In genomic region chr9:116880503-116880902, GRCm38 (mm10) we compare ENCODE assay signal across 11 mouse cellular contexts.
DNase-seq lines count a peak whose midpoint lies in the region; ATAC-seq and TF ChIP-seq lines count a peak whose summit lies in the region.
"Had no signal": no experiment of that assay in that cellular context is flagged by ENCODE, and none has a peak within 500 bp of the region (broad histone marks: within the 10 kb centered on the region; RNA-seq: fewer than 3 reads in every experiment).

No protein-coding gene starts in this region.

- DNase-seq in limb, embryonic 14.5 days (ENCODE audit: low spot score), result peak; percentile 42
- DNase-seq in limb, embryonic 10.5 days (ENCODE audit: low spot score), result no peak
- peak; percentile 76 for DNase-seq in lung, postnatal 14 days
- no peak for DNase-seq in right cerebral cortex, postnatal 10 days (ENCODE audit: low spot score in 2 of 2)
- DNase-seq in gastrocnemius, postnatal 4 days (ENCODE audit: low spot score in 2 of 2), result no peak
- DNase-seq: adrenal gland, adult 8-10 months; cerebellum, adult 8-10 months had no signal

- H3K27me3 ChIP-seq in limb, embryonic 14.5 days (ENCODE audit: control insufficient read depth, insufficient read depth, low read length), result no peaks in the 10 kb centered on the region
- H3K27me3 ChIP-seq in limb, embryonic 10.5 days (ENCODE audit: low read depth, poor library complexity, severe bottlenecking), result no peaks in the 10 kb centered on the region
- H3K27me3 ChIP-seq in heart, embryonic 12.5 days (replicated peaks), result no peaks in the 10 kb centered on the region
- no peaks in the 10 kb centered on the region for H3K27me3 ChIP-seq in intestine, embryonic 16.5 days (replicated peaks; ENCODE audit: control insufficient read depth, insufficient read depth, low read length)
- H3K27me3 ChIP-seq: embryonic facial prominence, embryonic 12.5 days had no signal

- H3K27ac ChIP-seq in limb, embryonic 14.5 days (replicated peaks; ENCODE audit: low read depth, low read length), result no peak overlapping the region
- no peak overlapping the region for H3K27ac ChIP-seq in limb, embryonic 10.5 days
- peak overlapping the region; percentile 85 for H3K27ac ChIP-seq in heart, embryonic 12.5 days (ENCODE audit: poor library complexity, severe bottlenecking)
- peak overlapping the region; percentile 90 for H3K27ac ChIP-seq in intestine, embryonic 16.5 days (ENCODE audit: low read length)
- H3K27ac ChIP-seq: embryonic facial prominence, embryonic 12.5 days had no signal

- H3K36me3 ChIP-seq in limb, embryonic 14.5 days (ENCODE audit: control insufficient read depth, insufficient read depth, low read length), result no peaks in the 10 kb centered on the region
- H3K36me3 ChIP-seq in limb, embryonic 10.5 days, result peaks cover 11% of the 10 kb centered on the region
- H3K36me3 ChIP-seq in heart, embryonic 12.5 days, result no peaks in the 10 kb centered on the region
- H3K36me3 ChIP-seq in intestine, embryonic 16.5 days (ENCODE audit: control insufficient read depth, insufficient read depth, low read length), result no peaks in the 10 kb centered on the region

- no peak overlapping the region for H3K9ac ChIP-seq in limb, embryonic 14.5 days (ENCODE audit: low read depth, low read length, severe bottlenecking)
- no peak overlapping the region for H3K9ac ChIP-seq in heart, embryonic 12.5 days
- no peak overlapping the region for H3K9ac ChIP-seq in intestine, embryonic 16.5 days (ENCODE audit: low read depth, low read length)
- H3K9ac ChIP-seq: embryonic facial prominence, embryonic 12.5 days had no signal

- 59% methylated on average over 4 of the region's 4 CpGs for WGBS in limb, embryonic 14.5 days
- WGBS in limb, embryonic 10.5 days, result 96% methylated on average over 4 of the region's 4 CpGs
- WGBS in heart, embryonic 12.5 days, result 39% methylated on average over 4 of the region's 4 CpGs
- 80% methylated on average over 4 of the region's 4 CpGs for whole genome bisulfite sequencing in intestine, embryonic 16.5 days

- no peak overlapping the region for H3K4me3 ChIP-seq in limb, embryonic 14.5 days (replicated peaks; ENCODE audit: low read length)
- H3K4me3 ChIP-seq in limb, embryonic 10.5 days, result no peak overlapping the region
- no peak overlapping the region for H3K4me3 ChIP-seq in heart, embryonic 12.5 days
- no peak overlapping the region for H3K4me3 ChIP-seq in intestine, embryonic 16.5 days (ENCODE audit: low read length)
- H3K4me3 ChIP-seq: embryonic facial prominence, embryonic 12.5 days had no signal

- peaks cover 19% of the 10 kb centered on the region; the same call in 1 of the 2 replicates for H3K9me3 ChIP-seq in limb, embryonic 14.5 days (ENCODE audit: control insufficient read depth, low read length)
- 0 out of 2 replicates have a peak, but pooled peaks cover 3% of the 10 kb centered on the region for H3K9me3 ChIP-seq in limb, embryonic 10.5 days (replicated peaks)
- H3K9me3 ChIP-seq in heart, embryonic 12.5 days (replicated peaks), result peaks cover 8% of the 10 kb centered on the region
- no peaks in the 10 kb centered on the region for H3K9me3 ChIP-seq in intestine, embryonic 16.5 days (ENCODE audit: control insufficient read depth, low read length)
- H3K9me3 ChIP-seq: embryonic facial prominence, embryonic 12.5 days had no signal

- no peak overlapping the region for H3K4me2 ChIP-seq in limb, embryonic 14.5 days (replicated peaks; ENCODE audit: low read depth, low read length, severe bottlenecking)
- H3K4me2 ChIP-seq in heart, embryonic 12.5 days, result 0 out of 2 replicates have a peak overlapping the region, but pooled peaks have one; percentile 3
- H3K4me2 ChIP-seq in intestine, embryonic 16.5 days (ENCODE audit: low read depth, low read length), result no peak overlapping the region
- H3K4me2 ChIP-seq: embryonic facial prominence, embryonic 12.5 days had no signal

- ATAC-seq in limb, embryonic 14.5 days (ENCODE audit: low FRiP score, low read depth), result no peak
- peak; percentile 72 for ATAC-seq in heart, embryonic 12.5 days (ENCODE audit: insufficient number of reproducible peaks, low FRiP score)
- ATAC-seq in intestine, embryonic 16.5 days, result peak; percentile 80
- ATAC-seq in granulocyte monocyte progenitor cell, adult 5-6 weeks (replicated peaks; ENCODE audit: poor library complexity, severe bottlenecking), result no peak

- peaks cover 7% of the 10 kb centered on the region; the same call in 1 of the 2 replicates for H3K4me1 ChIP-seq in limb, embryonic 14.5 days (ENCODE audit: control insufficient read depth, insufficient read depth, low read length)
- peaks cover 10% of the 10 kb centered on the region for H3K4me1 ChIP-seq in limb, embryonic 10.5 days
- H3K4me1 ChIP-seq in heart, embryonic 12.5 days (replicated peaks), result peaks cover 12% of the 10 kb centered on the region
- H3K4me1 ChIP-seq in intestine, embryonic 16.5 days (ENCODE audit: control insufficient read depth, insufficient read depth, low read length), result peaks cover 5% of the 10 kb centered on the region; the same call in 1 of the 2 replicates
- H3K4me1 ChIP-seq: embryonic facial prominence, embryonic 12.5 days had no signal

- no peak for TF ChIP-seq POLR2A in limb, embryonic 14.5 days (IDR thresholded peaks at IDR 0.05; ENCODE audit: borderline replicate concordance, extremely low read depth, insufficient read depth, insufficient read length)

Comparison
In these comparisons a context has a peak if more than half of its experiments do, and no peak if none do; other contexts are left out.
1. DNase-seq: peak in limb, embryonic 14.5 days (single experiment) and lung, postnatal 14 days (single experiment); none in limb, embryonic 10.5 days (single experiment), right cerebral cortex, postnatal 10 days (0 of 2) and gastrocnemius, postnatal 4 days (0 of 2).
2. ATAC-seq: peak in heart, embryonic 12.5 days (single experiment) and intestine, embryonic 16.5 days (single experiment); none in limb, embryonic 14.5 days (single experiment) and granulocyte monocyte progenitor cell, adult 5-6 weeks (single experiment).
3. H3K27ac ChIP-seq: peak in heart, embryonic 12.5 days (single experiment) and intestine, embryonic 16.5 days (single experiment); none in limb, embryonic 14.5 days (single experiment) and limb, embryonic 10.5 days (single experiment).